Comparison of ENCODE assay signal across 18 mouse cellular contexts in genomic region chr6:98833922-98834321, GRCm38 (mm10).
"Had no signal": no experiment of that assay in that cellular context is flagged by ENCODE, and none has a peak within 500 bp of the region (broad histone marks: within the 10 kb centered on the region; RNA-seq: fewer than 3 reads in every experiment).

No protein-coding gene starts in this region.

- H3K27me3 ChIP-seq: limb, embryonic 15.5 days; lung, embryonic 15.5 days; midbrain, embryonic 13.5 days; neural tube, embryonic 13.5 days; stomach, embryonic 15.5 days had no signal

- DNase-seq: kidney, adult 18-20 months; kidney, adult 9 months; kidney, postnatal 10 days; kidney, postnatal 4 days; left cerebral cortex, postnatal 4 days; liver, postnatal 0 days; lung, postnatal 14 days; lung, postnatal 4 days; right cerebral cortex, postnatal 4 days; thymus, postnatal 36 days had no signal

- ATAC-seq: liver, postnatal 0 days; midbrain, embryonic 13.5 days; midbrain, embryonic 16.5 days had no signal

- H3K36me3 ChIP-seq: limb, embryonic 12.5 days; limb, embryonic 15.5 days; lung, embryonic 15.5 days; midbrain, embryonic 10.5 days; midbrain, embryonic 13.5 days; neural tube, embryonic 13.5 days; stomach, embryonic 15.5 days had no signal
